Mouse (Mus musculus) lung, embryonic 15.5 days (tissue): ENCODE measurements around the gene Sh3bp4. TPM values are rescaled to one million over a fixed set of nuclear protein-coding genes. Genes with fewer than 3 reads are reported as not detected.

Experiments
- ATAC-seq: fragments of 200-750 bp; cut with Nextera tagmentation; 2 replicates; pipeline ENCODE4 v1.8.0; 2017; ENCODE audit warnings: moderate number of reproducible peaks, borderline replicate concordance; ENCODE audit not compliant: low FRiP score, low TSS enrichment; ENCODE audit errors: extremely low read depth
- H3K27ac ChIP-seq: fragments of 300-500 bp; sonication (generic); 2 replicates; pipeline ENCODE4 v1.5.1; 2015; ENCODE audit warnings: moderate library complexity, mild to moderate bottlenecking, inconsistent platforms
- H3K27me3 ChIP-seq: fragments of 300-500 bp; sonication (generic); 2 replicates; pipeline ENCODE4 v1.6.1; 2015; ENCODE audit warnings: inconsistent platforms
- H3K36me3 ChIP-seq: fragments of 300-500 bp; sonication (generic); 2 replicates; pipeline ENCODE4 v1.6.1; 2015; ENCODE audit warnings: inconsistent platforms
- H3K4me1 ChIP-seq: fragments of 300-500 bp; sonication (generic); 2 replicates; pipeline ENCODE4 v1.6.1; 2015; ENCODE audit warnings: inconsistent platforms
- H3K4me2 ChIP-seq: fragments of 300-500 bp; sonication (generic); 2 replicates; pipeline ENCODE4 v1.6.1; 2015; ENCODE audit warnings: inconsistent platforms, mild to moderate bottlenecking, moderate library complexity
- H3K4me3 ChIP-seq: fragments of 300-500 bp; sonication (generic); 2 replicates; pipeline ENCODE4 v1.5.1; 2015; ENCODE audit warnings: mild to moderate bottlenecking, inconsistent platforms
- H3K9ac ChIP-seq: fragments of 300-500 bp; sonication (generic); 2 replicates; pipeline ENCODE4 v1.6.1; 2015; ENCODE audit warnings: inconsistent platforms
- H3K9me3 ChIP-seq: fragments of 300-500 bp; sonication (generic); 2 replicates; pipeline ENCODE4 v1.6.1; 2016; ENCODE audit warnings: inconsistent platforms
- WGBS: fragments of 180-500 bp; shearing (Covaris S2); methylation state at CpG from one replicate; pipeline ENCODE4 v1.1.7; 2015; 5-methylcytosine and 5-hydroxymethylcytosine counted together
- polyA plus RNA-seq: library from polyadenylated mRNA; unstranded; fragments of >200 nt; fragmentation: Nextera tagmentation; extraction: Ambion mirVana; gene quantifications from 2 replicates; pipeline ENCODE4 v1.2.1, GENCODE M21; 2015

The Sh3bp4 gene
- polyA plus RNA-seq, 1 experiment from 2014 or later = 27.1 TPM

DNA sequence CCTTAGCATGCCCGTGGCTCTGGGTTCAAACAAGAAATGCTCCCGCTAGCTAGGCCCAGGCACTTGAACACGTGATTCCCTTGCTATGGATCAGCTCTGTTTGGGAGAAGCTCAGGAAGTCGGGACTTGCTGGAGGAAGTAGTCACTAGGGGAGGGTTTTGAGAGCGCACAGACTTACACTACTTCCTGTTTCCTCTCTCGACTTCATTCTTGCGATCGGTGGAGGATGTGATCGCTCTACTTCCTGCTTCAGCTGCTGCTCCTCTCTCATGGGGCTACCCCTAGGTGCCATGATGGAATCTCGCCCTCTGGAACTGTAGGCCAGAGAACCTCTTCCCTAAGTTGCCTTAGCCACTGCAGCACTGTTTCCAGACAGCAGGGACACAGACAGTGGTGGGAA, 27.3 kb upstream of the Sh3bp4 start:
- no peak overlapping the region for H3K27ac ChIP-seq

DNA sequence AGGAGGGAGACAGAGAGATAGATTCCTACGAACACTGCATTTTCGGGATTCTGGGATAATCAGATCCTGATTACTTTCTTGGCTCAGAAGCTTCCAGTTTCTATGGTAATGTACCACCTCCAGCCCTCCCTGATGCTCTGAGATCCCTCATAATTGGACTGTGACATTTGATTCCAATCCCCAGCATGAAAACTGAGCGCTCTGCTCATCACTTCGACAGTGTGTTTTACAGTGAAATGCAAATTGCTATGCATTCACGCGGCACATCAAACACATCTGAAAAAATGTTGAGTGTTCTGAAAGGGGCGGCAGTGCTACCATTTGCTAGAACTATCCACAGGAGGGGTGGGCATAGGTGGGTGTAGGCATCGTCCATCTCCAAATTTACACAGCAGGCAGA, 24.8 kb upstream of the Sh3bp4 start:
- WGBS = 80% methylated on average over 8 of the region's 8 CpGs
- no peak for ATAC-seq

More for the DNA sequence above, 27.3 kb upstream of the Sh3bp4 start:
- no peak overlapping the region for H3K4me2 ChIP-seq
- ATAC-seq = no peak
- no peaks in the 10 kb centered on the region for H3K9me3 ChIP-seq
- H3K4me3 ChIP-seq = no peak overlapping the region
- peaks cover 7% of the 10 kb centered on the region; the same call in 1 of the 2 replicates for H3K4me1 ChIP-seq
- 76% methylated on average over 10 of the region's 10 CpGs for WGBS
- H3K36me3 ChIP-seq = no peaks in the 10 kb centered on the region
- no peaks in the 10 kb centered on the region for H3K27me3 ChIP-seq
- no peak overlapping the region for H3K9ac ChIP-seq

DNA sequence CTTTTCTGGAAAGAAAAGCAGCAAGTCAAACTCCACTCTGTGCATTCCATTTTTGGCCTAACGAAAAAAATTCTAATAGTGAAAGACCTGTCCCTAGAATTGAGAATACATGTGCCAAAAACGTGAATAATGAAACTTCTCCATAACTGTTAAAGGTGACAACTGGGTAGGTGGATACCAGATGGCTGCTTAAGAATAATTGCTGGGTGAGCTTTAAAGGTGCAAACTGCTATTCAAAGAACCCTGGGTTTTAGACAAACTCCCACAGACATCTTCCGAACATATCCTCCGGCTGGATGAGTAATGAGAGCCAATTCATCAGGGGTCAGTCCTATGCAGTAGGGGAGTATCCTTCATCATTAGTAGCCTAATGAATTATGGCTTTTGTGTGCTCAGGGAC, 20.7 kb upstream of the Sh3bp4 start:
- no peak for ATAC-seq
- Histone ChIP-seq H3K27me3 (no peaks in the 10 kb centered on the region), H3K4me3 (no peak overlapping the region), H3K4me1 (no peaks in the 10 kb centered on the region), H3K9me3 (no peaks in the 10 kb centered on the region), H3K9ac (no peak overlapping the region), H3K4me2 (no peak overlapping the region), H3K27ac (no peak overlapping the region), H3K36me3 (no peaks in the 10 kb centered on the region)
- WGBS = 72% methylated on average over 4 of the region's 4 CpGs

More for the DNA sequence above, 24.8 kb upstream of the Sh3bp4 start:
- Histone ChIP-seq H3K9me3 (no peaks in the 10 kb centered on the region), H3K27me3 (no peaks in the 10 kb centered on the region), H3K9ac (no peak overlapping the region), H3K27ac (no peak overlapping the region), H3K4me3 (no peak overlapping the region), H3K4me1 (peaks cover 7% of the 10 kb centered on the region; the same call in 1 of the 2 replicates), H3K36me3 (no peaks in the 10 kb centered on the region), H3K4me2 (no peak overlapping the region)

DNA sequence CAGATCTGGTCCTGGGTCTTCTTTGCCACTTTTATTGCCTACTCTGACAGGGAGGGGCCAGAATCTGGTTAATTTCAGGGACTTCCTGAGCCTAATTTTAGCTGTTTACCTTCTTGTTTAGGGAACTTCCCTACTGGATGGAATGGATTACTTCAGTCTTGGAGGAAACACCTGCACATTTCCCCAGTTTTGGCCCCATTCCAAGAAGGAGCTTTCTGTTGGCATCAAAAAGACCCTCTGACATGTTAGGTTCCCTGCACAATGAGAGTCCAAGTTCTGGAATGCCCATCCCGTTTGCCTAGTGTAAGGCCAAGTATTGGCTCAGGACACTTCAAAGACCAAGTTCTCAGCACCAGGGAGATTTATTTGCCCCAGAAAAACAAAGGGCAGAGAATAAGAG, 14.0 kb upstream of the Sh3bp4 start:
- no peaks in the 10 kb centered on the region for H3K27me3 ChIP-seq
- H3K4me1 ChIP-seq = no peaks in the 10 kb centered on the region
- WGBS = 28% methylated on average over 1 of the region's 1 CpGs
- no peak overlapping the region for H3K4me2 ChIP-seq
- no peaks in the 10 kb centered on the region for H3K9me3 ChIP-seq
- H3K4me3 ChIP-seq = no peak overlapping the region
- H3K27ac ChIP-seq = no peak overlapping the region
- no peaks in the 10 kb centered on the region for H3K36me3 ChIP-seq
- no peak overlapping the region for H3K9ac ChIP-seq
- no peak for ATAC-seq

DNA sequence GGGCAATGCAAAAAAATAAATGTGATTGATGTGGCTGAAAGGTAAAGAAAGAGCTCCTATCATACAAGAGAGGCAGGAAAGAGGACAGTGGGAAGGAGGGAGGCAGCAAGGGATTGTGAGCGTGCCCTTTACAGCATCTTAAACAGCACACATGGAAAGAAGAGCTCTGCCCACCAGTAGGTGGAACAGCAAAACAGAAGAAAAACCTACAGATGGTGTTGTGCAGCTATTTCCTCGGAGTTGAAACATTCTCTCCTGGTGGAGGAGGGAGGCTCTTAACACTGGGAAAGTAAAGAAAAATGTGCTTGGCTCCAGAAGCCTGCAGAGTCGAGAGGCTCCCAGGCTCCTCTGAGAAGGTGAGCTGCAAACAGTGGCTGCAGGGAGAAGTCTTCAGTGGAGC, 12.8 kb upstream of the Sh3bp4 start:
- Histone ChIP-seq H3K9ac (no peak overlapping the region), H3K27ac (no peak overlapping the region), H3K9me3 (peaks cover 5% of the 10 kb centered on the region; the same call in 1 of the 2 replicates), H3K4me3 (no peak overlapping the region), H3K4me2 (no peak overlapping the region), H3K4me1 (no peaks in the 10 kb centered on the region), H3K36me3 (no peaks in the 10 kb centered on the region), H3K27me3 (no peaks in the 10 kb centered on the region)
- WGBS = 43% methylated on average over 3 of the region's 3 CpGs
- no peak; the same call in 1 of the 2 replicates for ATAC-seq

DNA sequence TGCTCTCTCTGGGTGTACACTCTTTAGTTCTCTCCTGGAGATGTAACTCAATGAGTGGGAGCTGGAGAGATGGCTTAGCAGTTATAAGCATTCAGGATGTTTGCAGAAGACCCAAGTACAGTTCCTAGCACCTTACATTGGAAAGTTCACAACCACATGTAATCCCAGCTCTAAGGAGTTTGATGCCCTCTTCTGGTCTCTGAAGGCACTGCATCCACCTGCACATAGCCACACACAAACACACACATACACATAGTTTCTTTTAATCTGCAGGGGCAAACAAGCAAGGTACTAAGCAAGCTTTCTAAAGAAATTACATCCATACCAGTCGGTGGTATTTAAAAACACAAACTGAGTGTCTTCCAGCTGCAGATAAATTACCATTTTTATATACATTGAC, 12.2 kb upstream of the Sh3bp4 start:
- no peak for ATAC-seq
- peaks cover 5% of the 10 kb centered on the region; the same call in 1 of the 2 replicates for H3K9me3 ChIP-seq
- no peak overlapping the region for H3K4me3 ChIP-seq
- no peaks in the 10 kb centered on the region for H3K36me3 ChIP-seq
- 87% methylated on average over 1 of the region's 1 CpGs for WGBS
- no peak overlapping the region for H3K27ac ChIP-seq
- H3K9ac ChIP-seq = no peak overlapping the region
- no peaks in the 10 kb centered on the region for H3K27me3 ChIP-seq
- no peak overlapping the region for H3K4me2 ChIP-seq
- no peaks in the 10 kb centered on the region for H3K4me1 ChIP-seq

DNA sequence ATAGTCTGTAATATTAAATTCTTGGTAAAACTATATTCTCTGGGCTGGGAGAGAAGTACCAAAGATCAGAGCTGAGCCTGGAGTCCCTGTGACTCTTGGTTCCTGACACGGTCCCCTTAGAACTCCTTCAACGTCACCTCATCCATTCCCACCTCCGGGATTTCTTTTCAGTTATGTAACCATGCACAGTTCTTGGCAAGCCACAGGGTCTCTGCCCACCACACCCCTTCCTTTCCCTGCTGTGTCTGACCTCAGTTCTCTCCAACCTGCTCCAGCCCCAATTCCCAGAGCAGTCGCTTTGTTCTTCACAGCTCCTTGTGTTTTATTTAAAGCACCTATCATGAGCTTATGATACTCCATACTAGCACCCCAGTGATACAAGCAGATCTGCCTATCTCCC, 7.2 kb upstream of the Sh3bp4 start:
- Histone ChIP-seq H3K9ac (no peak overlapping the region), H3K4me2 (no peak overlapping the region), H3K27ac (0 out of 2 replicates have a peak overlapping the region, but pooled peaks have one; percentile 20), H3K4me1 (no peaks in the 10 kb centered on the region), H3K9me3 (peaks cover 5% of the 10 kb centered on the region; the same call in 1 of the 2 replicates), H3K36me3 (no peaks in the 10 kb centered on the region), H3K27me3 (no peaks in the 10 kb centered on the region), H3K4me3 (no peak overlapping the region)
- WGBS = 48% methylated on average over 4 of the region's 4 CpGs
- ATAC-seq = no peak

DNA sequence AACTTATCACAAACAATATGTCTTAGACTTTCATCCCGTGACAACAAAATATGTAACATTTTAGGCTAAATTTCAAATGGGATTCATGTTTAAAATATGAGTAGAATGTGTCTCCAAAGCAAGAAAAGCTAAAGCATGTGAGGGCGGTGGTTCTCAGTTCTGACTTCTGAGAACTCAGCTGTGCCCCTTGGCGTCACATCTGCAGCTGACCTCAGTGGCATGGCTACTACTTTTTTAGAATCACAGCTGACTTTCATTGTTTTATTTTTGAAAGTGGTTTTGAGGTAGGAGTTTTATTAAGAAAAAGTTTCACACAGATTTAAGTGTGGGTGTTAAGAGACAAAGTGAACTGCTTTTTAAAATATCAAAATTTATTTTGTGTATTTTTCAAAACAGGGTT, 6.4 kb upstream of the Sh3bp4 start:
- Histone ChIP-seq H3K4me3 (no peak overlapping the region), H3K4me2 (no peak overlapping the region), H3K9me3 (peaks cover 5% of the 10 kb centered on the region; the same call in 1 of the 2 replicates), H3K36me3 (no peaks in the 10 kb centered on the region), H3K27me3 (no peaks in the 10 kb centered on the region), H3K27ac (no peak overlapping the region), H3K9ac (no peak overlapping the region), H3K4me1 (peaks cover 3% of the 10 kb centered on the region; the same call in 1 of the 2 replicates)
- WGBS = 81% methylated on average over 3 of the region's 3 CpGs
- no peak for ATAC-seq

DNA sequence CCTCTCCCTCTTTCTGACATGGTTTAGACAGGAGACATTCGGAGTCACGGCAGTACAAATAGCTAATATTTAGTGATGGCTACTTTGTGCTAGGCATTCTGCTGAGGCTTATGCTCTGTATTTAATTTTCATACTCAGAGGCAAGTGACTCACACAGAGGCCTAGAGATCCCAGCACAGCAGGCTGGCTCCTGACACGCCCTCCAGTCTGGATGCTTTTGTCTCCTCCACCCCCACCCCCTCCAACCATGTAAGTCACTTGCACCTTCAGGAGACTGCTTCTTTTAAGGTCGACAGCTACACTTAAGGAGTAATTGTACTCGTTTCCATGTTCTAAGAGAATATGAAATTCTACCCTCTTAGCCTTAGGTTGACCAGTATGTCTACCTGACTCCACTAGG, 1.4 kb upstream of the Sh3bp4 start:
- ATAC-seq = no peak
- no peak overlapping the region for H3K9ac ChIP-seq
- H3K4me1 ChIP-seq = peaks cover 32% of the 10 kb centered on the region
- H3K4me3 ChIP-seq = no peak overlapping the region
- H3K4me2 ChIP-seq = 0 out of 2 replicates have a peak overlapping the region, but pooled peaks have one; percentile 81
- no peaks in the 10 kb centered on the region for H3K9me3 ChIP-seq
- no peaks in the 10 kb centered on the region for H3K36me3 ChIP-seq
- 70% methylated on average over 5 of the region's 5 CpGs for WGBS
- H3K27ac ChIP-seq = peak overlapping the region; percentile 88; the same call in 1 of the 2 replicates
- no peaks in the 10 kb centered on the region for H3K27me3 ChIP-seq

DNA sequence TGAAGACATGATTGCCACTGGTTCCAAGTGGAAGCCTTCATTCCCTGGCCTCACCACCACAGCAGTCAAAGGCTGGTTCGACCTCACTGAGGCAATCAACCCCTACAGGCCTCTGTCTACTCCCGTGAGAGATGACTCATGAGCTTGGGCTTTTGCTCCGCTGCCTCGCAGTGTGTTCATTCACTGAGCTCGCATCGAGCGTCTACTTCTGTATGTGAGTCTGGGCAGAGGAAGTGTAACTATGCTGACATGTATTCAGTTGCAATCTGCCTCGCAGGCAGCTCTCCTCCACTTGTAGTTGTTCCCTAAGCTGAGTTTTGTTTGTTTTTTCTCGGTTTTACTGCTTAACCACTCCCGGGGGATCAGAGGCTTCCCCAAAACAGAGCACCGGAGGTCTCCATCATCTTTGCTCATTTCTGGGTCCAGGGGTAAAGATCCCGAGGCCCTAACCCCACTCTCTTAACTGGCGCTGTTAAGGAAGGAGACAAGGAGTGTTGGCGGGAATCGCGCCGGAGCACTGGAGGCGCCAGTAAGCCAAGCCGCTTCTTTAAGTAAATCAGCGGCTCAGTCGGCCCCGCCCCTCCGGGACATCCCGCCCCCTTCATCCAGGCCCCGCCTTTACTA, 624 bp upstream of the Sh3bp4 start:
- WGBS = 1% methylated on average over 25 of the region's 25 CpGs
- H3K4me1 ChIP-seq = peaks cover 37% of the 10 kb centered on the region
- no peaks in the 10 kb centered on the region for H3K36me3 ChIP-seq
- ATAC-seq = peak; percentile 24; the same call in 1 of the 2 replicates
- H3K9ac ChIP-seq = peak overlapping the region; percentile 31; the same call in 1 of the 2 replicates
- H3K9me3 ChIP-seq = no peaks in the 10 kb centered on the region
- H3K27me3 ChIP-seq = no peaks in the 10 kb centered on the region
- peak overlapping the region; percentile 88 for H3K27ac ChIP-seq
- peak overlapping the region; percentile 81 for H3K4me2 ChIP-seq
- H3K4me3 ChIP-seq = peak overlapping the region; percentile 87

DNA sequence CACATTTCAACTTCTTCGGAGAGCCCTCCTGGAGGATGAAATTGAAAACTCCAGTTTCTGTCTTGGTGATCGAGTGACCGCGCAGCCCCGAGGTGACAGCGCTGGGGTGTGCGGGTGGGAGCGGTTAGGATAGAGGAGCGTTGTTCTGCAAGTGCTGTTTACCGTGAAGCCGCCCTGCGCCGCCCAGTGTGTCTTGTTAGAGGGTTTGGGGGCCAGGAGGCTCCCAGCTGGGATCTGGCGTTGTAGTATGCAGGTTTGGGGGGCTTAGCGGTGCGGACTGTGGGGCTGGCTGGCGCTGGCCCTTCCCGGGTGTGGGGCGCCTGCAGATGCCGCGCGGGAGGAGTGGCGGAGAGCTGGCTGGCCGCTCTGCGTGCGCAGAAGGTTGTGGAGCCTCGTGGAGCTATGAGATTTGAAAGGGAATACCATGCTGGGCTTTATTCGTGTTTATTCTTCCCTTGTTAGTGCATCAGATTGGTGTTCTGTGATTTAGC, 701 bp downstream of the Sh3bp4 start:
- ATAC-seq = no peak
- Histone ChIP-seq H3K4me3 (peak overlapping the region; percentile 87), H3K4me1 (peaks cover 44% of the 10 kb centered on the region), H3K9me3 (no peaks in the 10 kb centered on the region), H3K27ac (peak overlapping the region; percentile 83), H3K9ac (peak overlapping the region; percentile 89), H3K4me2 (peak overlapping the region; percentile 81), H3K27me3 (no peaks in the 10 kb centered on the region), H3K36me3 (no peaks in the 10 kb centered on the region)
- WGBS = under 1% methylated on average over 28 of the region's 28 CpGs

DNA sequence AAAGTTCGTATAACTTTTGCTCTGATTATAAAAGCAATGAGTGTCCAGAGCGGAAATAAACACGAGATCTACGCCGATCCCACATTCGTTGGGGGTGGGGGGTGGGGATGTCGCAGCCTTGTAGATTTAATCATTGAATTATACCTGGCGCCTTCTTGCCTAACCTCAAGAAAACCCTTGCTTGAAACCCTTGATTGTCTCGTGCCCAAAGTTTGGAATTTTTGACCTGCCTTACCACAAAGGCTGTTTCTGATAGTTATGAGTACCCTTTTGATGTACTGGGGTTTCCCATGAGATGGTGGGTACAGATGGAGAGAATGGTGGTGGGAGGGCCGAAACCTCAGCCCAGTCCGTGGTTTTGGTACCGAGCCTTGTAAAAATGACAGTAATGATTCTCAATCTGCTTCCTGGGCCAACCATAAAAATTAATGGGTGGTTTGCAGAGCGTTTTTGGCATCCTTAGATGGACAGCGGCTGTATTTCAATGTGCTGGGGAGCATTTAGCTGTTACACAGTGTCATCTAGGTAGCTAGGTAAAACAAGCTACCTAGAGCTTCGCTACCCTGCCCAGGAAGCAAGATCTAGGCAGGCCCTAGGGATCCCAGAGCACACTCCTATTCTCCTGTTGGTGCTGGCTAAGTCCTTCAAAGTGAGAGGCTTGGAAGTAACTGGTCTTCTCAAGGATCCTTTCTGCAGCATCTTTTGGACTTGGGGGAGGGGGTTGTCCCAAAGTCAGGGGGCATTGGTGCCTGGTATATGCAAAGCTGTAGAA, 1.3 kb downstream of the Sh3bp4 start:
- ATAC-seq = no peak
- peak overlapping the region; percentile 89 for H3K9ac ChIP-seq
- H3K36me3 ChIP-seq = no peaks in the 10 kb centered on the region
- WGBS = 6% methylated on average over 15 of the region's 15 CpGs
- H3K4me1 ChIP-seq = peaks cover 46% of the 10 kb centered on the region
- H3K27ac ChIP-seq = peak overlapping the region; percentile 83
- peak overlapping the region; percentile 81 for H3K4me2 ChIP-seq
- H3K4me3 ChIP-seq = peak overlapping the region; percentile 87
- H3K9me3 ChIP-seq = no peaks in the 10 kb centered on the region
- H3K27me3 ChIP-seq = no peaks in the 10 kb centered on the region
